Mouse (Mus musculus): ENCODE measurements around the gene Foxl2. TPM values are rescaled to one million over a fixed set of nuclear protein-coding genes. Genes with fewer than 3 reads are reported as not detected.
A peak's percentile ranks its signal among the peaks of the same experiment; 100 is the strongest.

The Foxl2 gene
- polyA plus RNA-seq, 1 experiment from 2014 or later: not detected

GRCm38 (mm10) chr9:98986476-98987096 is 31.5 kb downstream of the Foxl2 start:
- DNase-seq (ENCODE audit: low spot score) (peak; percentile 32), ATAC-seq (peak; percentile 22)
- TF ChIP-seq EP300 (IDR thresholded peaks at IDR 0.05): no peak
- no peak for TF ChIP-seq CTCF (IDR thresholded peaks at IDR 0.05)
- Histone ChIP-seq H3K36me3 (ENCODE audit: insufficient read depth, low read length) (no peaks in the 10 kb centered on the region), H3K9ac (replicated peaks; ENCODE audit: low read depth) (peak overlapping the region; percentile 51; the same call in 1 of the 2 replicates), H3K4me1 (ENCODE audit: insufficient read depth, low read depth, low read length) (no peaks in the 10 kb centered on the region), H3K27me3 (replicated peaks; ENCODE audit: insufficient read depth, low read length) (peaks cover 3% of the 10 kb centered on the region; the same call in 1 of the 2 replicates), H3K9me3 (ENCODE audit: low read length) (no peaks in the 10 kb centered on the region), H3K4me3 (ENCODE audit: low read depth, low read length) (peak overlapping the region; percentile 68), H3K4me2 (replicated peaks; ENCODE audit: low read depth, low read length) (peak overlapping the region; percentile 100), H3K27ac (ENCODE audit: low read length) (no peak overlapping the region)
- 4% methylated on average over 43 of the region's 50 CpGs for WGBS

GRCm38 (mm10) chr9:98987131-98987530 is 32.0 kb downstream of the Foxl2 start:
- Histone ChIP-seq H3K36me3 (ENCODE audit: insufficient read depth, low read length) (no peaks in the 10 kb centered on the region), H3K9ac (replicated peaks; ENCODE audit: low read depth) (no peak overlapping the region), H3K9me3 (ENCODE audit: low read length) (no peaks in the 10 kb centered on the region), H3K4me3 (ENCODE audit: low read depth, low read length) (peak overlapping the region; percentile 68), H3K4me2 (replicated peaks; ENCODE audit: low read depth, low read length) (peak overlapping the region; percentile 100), H3K27me3 (replicated peaks; ENCODE audit: insufficient read depth, low read length) (peaks cover 3% of the 10 kb centered on the region; the same call in 1 of the 2 replicates), H3K27ac (ENCODE audit: low read length) (no peak overlapping the region), H3K4me1 (ENCODE audit: insufficient read depth, low read depth, low read length) (no peaks in the 10 kb centered on the region)
- 41% methylated on average over 9 of the region's 9 CpGs for WGBS
- ATAC-seq: no peak
- no peak for TF ChIP-seq CTCF (IDR thresholded peaks at IDR 0.05)
- TF ChIP-seq EP300 (IDR thresholded peaks at IDR 0.05): no peak
- DNase-seq (ENCODE audit: low spot score): no peak

- Histone ChIP-seq H3K4me2 (replicated peaks; ENCODE audit: low read depth, low read length) (no peak overlapping the region), H3K36me3 (ENCODE audit: insufficient read depth, low read length) (0 out of 2 replicates have a peak, but pooled peaks cover 4% of the 10 kb centered on the region), H3K4me3 (ENCODE audit: low read depth, low read length) (no peak overlapping the region), H3K27me3 (replicated peaks; ENCODE audit: insufficient read depth, low read length) (no peaks in the 10 kb centered on the region), H3K4me1 (ENCODE audit: insufficient read depth, low read depth, low read length) (no peaks in the 10 kb centered on the region), H3K9ac (replicated peaks; ENCODE audit: low read depth) (no peak overlapping the region), H3K9me3 (ENCODE audit: low read length) (no peaks in the 10 kb centered on the region), H3K27ac (ENCODE audit: low read length) (no peak overlapping the region)
- no peak for TF ChIP-seq CTCF (IDR thresholded peaks at IDR 0.05)
- TF ChIP-seq EP300 (IDR thresholded peaks at IDR 0.05): no peak
- ATAC-seq: no peak
- WGBS: 93% methylated on average over 4 of the region's 4 CpGs
- DNase-seq (ENCODE audit: low spot score): no peak
These were observed 39.0 kb downstream of the Foxl2 start for GRCm38 (mm10) chr9:98994103-98994502.

- no peak for ATAC-seq
These were observed 44.8 kb downstream of the Foxl2 start for GRCm38 (mm10) chr9:98999881-99000339.

GRCm38 (mm10) chr9:99001326-99001725 is 46.2 kb downstream of the Foxl2 start:
- WGBS: 89% methylated on average over 6 of the region's 6 CpGs
- TF ChIP-seq EP300 (IDR thresholded peaks at IDR 0.05) (no peak), CTCF (IDR thresholded peaks at IDR 0.05) (no peak)
- no peak overlapping the region for H3K4me3 ChIP-seq (ENCODE audit: low read depth, low read length)
- ATAC-seq: no peak
- no peak overlapping the region for H3K27ac ChIP-seq (ENCODE audit: low read length)
- H3K9me3 ChIP-seq (ENCODE audit: low read length): no peaks in the 10 kb centered on the region
- H3K36me3 ChIP-seq (ENCODE audit: insufficient read depth, low read length): no peaks in the 10 kb centered on the region; the same call in 1 of the 2 replicates
- H3K9ac ChIP-seq (replicated peaks; ENCODE audit: low read depth): no peak overlapping the region
- no peak overlapping the region for H3K4me2 ChIP-seq (replicated peaks; ENCODE audit: low read depth, low read length)
- DNase-seq (ENCODE audit: low spot score): no peak
- H3K27me3 ChIP-seq (replicated peaks; ENCODE audit: insufficient read depth, low read length): no peaks in the 10 kb centered on the region
- H3K4me1 ChIP-seq (ENCODE audit: insufficient read depth, low read depth, low read length): no peaks in the 10 kb centered on the region

More at GRCm38 (mm10) chr9:98999881-99000339, 44.8 kb downstream of the Foxl2 start:
- TF ChIP-seq EP300 (IDR thresholded peaks at IDR 0.05): no peak
- no peak for TF ChIP-seq CTCF (IDR thresholded peaks at IDR 0.05)
- Histone ChIP-seq H3K27ac (ENCODE audit: low read length) (no peak overlapping the region), H3K4me3 (ENCODE audit: low read depth, low read length) (no peak overlapping the region), H3K36me3 (ENCODE audit: insufficient read depth, low read length) (no peaks in the 10 kb centered on the region; the same call in 1 of the 2 replicates), H3K4me2 (replicated peaks; ENCODE audit: low read depth, low read length) (no peak overlapping the region), H3K9me3 (ENCODE audit: low read length) (no peaks in the 10 kb centered on the region), H3K27me3 (replicated peaks; ENCODE audit: insufficient read depth, low read length) (no peaks in the 10 kb centered on the region), H3K4me1 (ENCODE audit: insufficient read depth, low read depth, low read length) (no peaks in the 10 kb centered on the region), H3K9ac (replicated peaks; ENCODE audit: low read depth) (no peak overlapping the region)
- WGBS: 63% methylated on average over 9 of the region's 9 CpGs
- DNase-seq (ENCODE audit: low spot score): no peak

Other genes with a start within 250 kb of the Foxl2 start
- not detected in 2 replicates for gene Prr23a1, start 112.8 kb upstream of the Foxl2 start, polyA plus RNA-seq (2015; fragmentation: Nextera tagmentation; extraction: Ambion mirVana)
- gene Prr23a2, start 98.8 kb upstream of the Foxl2 start, polyA plus RNA-seq (2015; fragmentation: Nextera tagmentation; extraction: Ambion mirVana): not detected in 2 replicates
- gene Prr23a3, start 90.5 kb upstream of the Foxl2 start, polyA plus RNA-seq (2015; fragmentation: Nextera tagmentation; extraction: Ambion mirVana): not detected in 2 replicates
- not detected in 2 replicates for gene 7420426K07Rik, start 52.2 kb upstream of the Foxl2 start, polyA plus RNA-seq (2015; fragmentation: Nextera tagmentation; extraction: Ambion mirVana)
- 35.3 and 38.4 TPM in 2 replicates for gene Faim, start 31.1 kb downstream of the Foxl2 start, polyA plus RNA-seq (2015; fragmentation: Nextera tagmentation; extraction: Ambion mirVana)
- gene Gm1123, start 80.4 kb downstream of the Foxl2 start, polyA plus RNA-seq (2015; fragmentation: Nextera tagmentation; extraction: Ambion mirVana): 0.12 TPM in 1 of 2 replicates, not detected in the other
- gene Pik3cb, start 185.3 kb downstream of the Foxl2 start, polyA plus RNA-seq (2015; fragmentation: Nextera tagmentation; extraction: Ambion mirVana): 4.1 and 4.5 TPM in 2 replicates

Data from lung, postnatal 0 days (tissue).